Mouse (Mus musculus): ENCODE results near the gene Slc38a2. TPM values are rescaled to one million over a fixed set of nuclear protein-coding genes. Genes with fewer than 3 reads are reported as not detected.

The Slc38a2 gene
- polyA plus RNA-seq, 1 experiment from 2014 or later, result 117 TPM

Other genes starting within 250 kb of the Slc38a2 start
- gene Scaf11, start 238.9 kb downstream of the Slc38a2 start, polyA plus RNA-seq (2015; fragmentation: Nextera tagmentation; extraction: Ambion mirVana), result 85.2 and 87.2 TPM in 2 replicates
- 48.0 and 54.0 TPM in 2 replicates for gene Slc38a1, start 56.8 kb downstream of the Slc38a2 start, polyA plus RNA-seq (2015; fragmentation: Nextera tagmentation; extraction: Ambion mirVana)

Data from limb, embryonic 15.5 days (tissue).